ENCODE assay signal across 11 mouse cellular contexts in genomic region chr7:127085751-127086150, GRCm38 (mm10). TPM values are rescaled to one million over a fixed set of nuclear protein-coding genes. Genes with fewer than 3 reads are reported as not detected.
"Had no signal": no experiment of that assay in that cellular context is flagged by ENCODE, and none has a peak within 500 bp of the region (broad histone marks: within the 10 kb centered on the region; RNA-seq: fewer than 3 reads in every experiment).

No protein-coding gene starts in this region.

RNA-seq across cellular contexts. Expression of gene Zg16, which starts 1.4 kb away (rescaled TPM):
- total RNA-seq: monocyte, adult 5-6 weeks; neutrophil, adult 5-6 weeks had no signal
- polyA plus RNA-seq: lung, embryonic 14.5 days; lung, embryonic 16.5 days; midbrain, embryonic 11.5 days; midbrain, embryonic 13.5 days; midbrain, embryonic 15.5 days; midbrain, postnatal 0 days; neural tube, embryonic 12.5 days; neural tube, embryonic 14.5 days; stomach, embryonic 14.5 days had no signal

RNA-seq across cellular contexts. Expression of gene Qprt, which starts 36.3 kb away (rescaled TPM):
- polyA plus RNA-seq: neural tube, embryonic 14.5 days had no signal

RNA-seq across cellular contexts. Expression of gene Spn, which starts 51.9 kb away (rescaled TPM):
- polyA plus RNA-seq: lung, embryonic 14.5 days; midbrain, embryonic 11.5 days; midbrain, postnatal 0 days; neural tube, embryonic 14.5 days had no signal
